Mouse (Mus musculus): ENCODE measurements at regions not wholly inside any gene's neighbourhood (a gene's known extent, or its start where the extent isn't known, plus 50 kb on each side); places are given as distances from the start of the nearest gene placed in this dataset.

GRCm38 (mm10) chr11:66845238-66845637 lies 66.5 kb upstream of the Pirt start:
- H3K36me3 ChIP-seq (ENCODE audit: control insufficient read depth, insufficient read depth, low read length, poor library complexity, severe bottlenecking): no peaks in the 10 kb centered on the region
- H3K4me3 ChIP-seq (ENCODE audit: insufficient read depth in 1 of 2, low read depth in 1 of 2, low read length in 2 of 2, poor library complexity in 1 of 2, severe bottlenecking in 1 of 2): no peak overlapping the region
- no peak overlapping the region for H3K9ac ChIP-seq (ENCODE audit: insufficient read depth, low read depth, low read length, poor library complexity, severe bottlenecking)
- in situ Hi-C loops (cut with MboI; ENCODE audit: low sequenced_read_pairs in 2 of 2, unreplicated experiment in 2 of 2): no loop called here
- TF ChIP-seq ZNF384 (IDR thresholded peaks at IDR 0.05; ENCODE audit: low read depth, low read length) (no peak), HCFC1 (IDR thresholded peaks at IDR 0.05; ENCODE audit: borderline replicate concordance, insufficient read depth, low read length) (no peak), CHD2 (IDR thresholded peaks at IDR 0.05; ENCODE audit: low read depth, low read length) (no peak), ZC3H11A (IDR thresholded peaks at IDR 0.05; ENCODE audit: borderline replicate concordance, low read depth, low read length) (no peak), MAFK (IDR thresholded peaks at IDR 0.05; ENCODE audit: insufficient read depth, low read depth, low read length) (no peak)
- no peak overlapping the region for H3K27ac ChIP-seq (ENCODE audit: insufficient read depth, low read depth, low read length, poor library complexity, severe bottlenecking)
- DNase-seq (ENCODE audit: low read depth, low spot score): no peak
- H3K9me3 ChIP-seq (ENCODE audit: control insufficient read depth, insufficient read depth, low read depth, low read length): no peaks in the 10 kb centered on the region
- 0 out of 4 replicates have a peak, but pooled peaks cover 0 to 2% of the 10 kb centered on the region in 2 experiments for H3K4me1 ChIP-seq (ENCODE audit: control insufficient read depth in 2 of 2, insufficient read depth in 2 of 2, low read length in 2 of 2, poor library complexity in 1 of 2)

GRCm38 (mm10) chr11:66846043-66846775 lies 65.6 kb upstream of the Pirt start:
- no peaks in the 10 kb centered on the region for H3K36me3 ChIP-seq (ENCODE audit: control insufficient read depth, insufficient read depth, low read length, poor library complexity, severe bottlenecking)
- no peak overlapping the region for H3K27ac ChIP-seq (ENCODE audit: insufficient read depth, low read depth, low read length, poor library complexity, severe bottlenecking)
- DNase-seq (ENCODE audit: low read depth, low spot score): no peak
- no peaks in the 10 kb centered on the region for H3K9me3 ChIP-seq (ENCODE audit: control insufficient read depth, insufficient read depth, low read depth, low read length)
- H3K4me1 ChIP-seq (ENCODE audit: control insufficient read depth in 2 of 2, insufficient read depth in 2 of 2, low read length in 2 of 2, poor library complexity in 1 of 2): 0 out of 4 replicates have a peak, but pooled peaks cover 0 to 2% of the 10 kb centered on the region in 2 experiments
- no peak overlapping the region for H3K4me3 ChIP-seq (ENCODE audit: insufficient read depth in 1 of 2, low read depth in 1 of 2, low read length in 2 of 2, poor library complexity in 1 of 2, severe bottlenecking in 1 of 2)
- in situ Hi-C loops (cut with MboI; ENCODE audit: low sequenced_read_pairs in 2 of 2, unreplicated experiment in 2 of 2): no loop called here
- TF ChIP-seq MAFK (IDR thresholded peaks at IDR 0.05; ENCODE audit: insufficient read depth, low read depth, low read length): no peak
- TF ChIP-seq CHD2 (IDR thresholded peaks at IDR 0.05; ENCODE audit: low read depth, low read length): no peak
- TF ChIP-seq ZNF384 (IDR thresholded peaks at IDR 0.05; ENCODE audit: low read depth, low read length): no peak
- no peak for TF ChIP-seq HCFC1 (IDR thresholded peaks at IDR 0.05; ENCODE audit: borderline replicate concordance, insufficient read depth, low read length)
- no peak for TF ChIP-seq ZC3H11A (IDR thresholded peaks at IDR 0.05; ENCODE audit: borderline replicate concordance, low read depth, low read length)
- H3K9ac ChIP-seq (ENCODE audit: insufficient read depth, low read depth, low read length, poor library complexity, severe bottlenecking): no peak overlapping the region

Measured in ES-E14 (cell line).